Mouse (Mus musculus) activated CD4-positive, CD25-positive, alpha-beta regulatory T cell, adult 4 months (primary cell): ENCODE results near the gene Mtfp1. TPM values are rescaled to one million over a fixed set of nuclear protein-coding genes. Genes with fewer than 3 reads are reported as not detected.
"Not testable (repeated sequence)": the region's sequence is repeated elsewhere in the genome, so short reads cannot be mapped to it uniquely, and the experiment has no call there.

Experiments
- ATAC-seq: one replicate; pipeline ENCODE4 v1.8.0; 2017
- polyA plus RNA-seq, 2 experiments: library from polyadenylated mRNA; unstranded; fragments of 100-300 nt; shearing (Covaris generic); gene quantifications; one replicate each; pipeline ENCODE4 v1.2.1; 2017

Mtfp1 gene
- 1 to 10 TPM; 1.4 to 2.8 TPM for polyA plus RNA-seq

DNA sequence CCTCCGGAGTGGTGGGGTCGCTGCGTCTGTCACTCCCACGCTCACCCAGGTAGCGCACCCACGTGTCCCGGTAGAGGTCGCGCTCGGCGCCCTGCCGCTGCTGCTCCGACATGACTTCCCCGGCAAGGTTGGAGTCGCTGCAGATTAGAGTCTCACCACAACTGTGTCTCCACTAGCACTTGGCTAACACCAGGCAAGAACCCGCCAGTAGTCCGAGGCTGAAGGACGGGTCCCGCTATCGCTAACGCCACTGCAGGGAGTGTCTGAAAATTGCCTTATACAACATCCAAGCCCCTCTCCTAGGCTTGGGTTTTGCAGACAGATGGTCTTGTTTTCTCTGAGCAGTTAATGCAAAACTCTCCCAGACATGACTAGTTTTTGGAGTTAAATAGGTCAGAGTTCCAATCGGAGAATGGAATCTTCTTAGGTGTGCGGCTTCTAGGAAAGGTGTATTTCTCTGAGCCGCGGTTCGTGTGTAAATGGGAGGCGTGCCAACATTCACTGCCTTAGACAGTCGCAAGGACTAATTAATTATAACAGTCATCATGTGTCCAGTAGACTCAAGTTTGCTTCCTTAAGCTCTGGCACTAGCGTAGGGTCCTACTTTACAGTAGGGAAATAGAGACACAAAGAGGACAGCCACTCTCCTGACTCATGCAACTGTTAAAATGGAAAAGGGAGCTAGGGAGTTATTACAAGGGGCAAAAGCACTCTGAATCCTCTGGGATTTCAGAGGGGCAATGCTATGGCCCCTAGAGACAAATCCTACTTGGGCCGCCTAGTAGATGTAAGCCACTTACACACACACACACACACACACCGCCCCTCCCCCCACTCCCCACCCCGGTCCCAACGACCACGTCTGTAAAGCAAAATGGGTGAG is at the start of gene Mtfp1:
Gene Mtfp1 (minus strand): TSS at position 275 of the 883 bp plus-strand sequence.
- ATAC-seq: no peak

DNA sequence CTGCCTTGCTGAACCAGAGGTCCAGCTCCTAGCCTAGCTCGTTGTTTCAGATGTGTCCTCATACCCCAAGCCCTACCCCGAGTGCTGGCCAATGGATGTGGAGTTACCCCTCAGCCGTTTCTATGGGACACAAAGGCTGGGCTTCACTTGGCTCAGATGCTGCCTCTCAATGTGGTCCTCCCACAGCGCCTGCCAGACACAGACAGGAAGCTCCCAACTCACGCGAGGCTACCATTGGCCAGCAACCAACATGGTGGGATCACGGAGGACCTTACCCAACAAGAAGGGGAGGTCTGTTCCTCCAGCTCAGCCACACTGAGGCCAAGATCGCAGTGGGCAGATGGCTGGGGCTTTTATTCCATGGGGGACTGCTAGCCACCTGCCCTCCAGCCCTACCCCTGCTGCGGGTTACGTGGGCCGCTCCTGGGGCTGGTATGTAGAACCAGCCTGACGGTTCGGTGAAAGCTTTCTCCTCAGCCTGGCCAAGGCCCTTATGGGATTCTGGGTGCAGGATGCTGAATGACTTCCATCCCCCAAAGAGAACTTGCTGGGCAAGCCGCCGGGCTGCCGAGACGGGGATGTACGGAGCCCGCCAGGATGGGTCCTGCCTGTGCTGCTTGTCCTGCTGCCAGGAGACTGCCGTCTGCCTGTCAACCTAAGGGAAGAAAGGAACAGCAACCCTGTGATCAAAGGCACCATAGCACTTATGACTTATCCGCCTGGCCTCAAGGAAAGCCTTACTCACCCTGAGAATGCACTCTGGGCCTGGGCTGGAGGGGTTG is 48.2 kb upstream of the Mtfp1 start:
- ATAC-seq: no peak

DNA sequence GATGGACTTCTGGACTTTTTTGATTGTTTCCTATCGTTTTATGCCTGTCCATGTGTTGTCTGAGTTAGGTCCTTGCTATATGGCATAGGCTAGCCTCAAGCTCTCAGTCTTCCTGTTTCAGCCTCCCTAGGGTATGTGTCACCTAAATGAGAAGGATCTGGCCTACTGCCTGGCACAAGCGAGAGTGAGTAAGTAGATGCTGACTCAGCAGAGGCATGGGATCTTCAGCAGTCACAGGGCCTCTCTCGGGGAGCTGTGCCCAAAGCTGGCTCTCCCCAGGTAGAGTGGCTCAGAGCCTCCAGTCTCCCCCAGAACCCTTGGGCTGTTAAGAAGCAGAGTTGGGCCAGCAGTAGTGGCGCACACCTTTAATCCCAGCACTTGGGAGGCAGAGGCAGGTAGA is 47.1 kb upstream of the Mtfp1 start:
- no peak for ATAC-seq

DNA sequence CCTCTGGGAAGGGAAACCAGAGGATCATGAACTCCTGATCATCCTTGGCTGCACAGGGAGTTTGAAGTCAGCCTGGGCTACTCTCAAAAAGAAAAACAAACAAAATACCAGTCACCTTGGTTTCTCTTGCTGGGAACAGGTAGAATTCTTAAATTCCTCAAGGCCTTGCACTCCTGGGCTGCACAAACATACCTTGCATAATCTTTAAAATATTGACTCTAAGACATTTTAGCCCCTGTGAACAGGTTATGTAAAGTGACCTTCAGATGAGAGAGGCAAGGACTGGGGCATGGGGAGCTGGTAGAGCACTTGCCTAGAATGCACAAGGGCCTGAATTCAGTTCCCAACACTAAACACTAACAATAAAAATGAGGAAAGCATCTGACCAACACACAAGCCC is 46.3 kb upstream of the Mtfp1 start:
- no peak for ATAC-seq

DNA sequence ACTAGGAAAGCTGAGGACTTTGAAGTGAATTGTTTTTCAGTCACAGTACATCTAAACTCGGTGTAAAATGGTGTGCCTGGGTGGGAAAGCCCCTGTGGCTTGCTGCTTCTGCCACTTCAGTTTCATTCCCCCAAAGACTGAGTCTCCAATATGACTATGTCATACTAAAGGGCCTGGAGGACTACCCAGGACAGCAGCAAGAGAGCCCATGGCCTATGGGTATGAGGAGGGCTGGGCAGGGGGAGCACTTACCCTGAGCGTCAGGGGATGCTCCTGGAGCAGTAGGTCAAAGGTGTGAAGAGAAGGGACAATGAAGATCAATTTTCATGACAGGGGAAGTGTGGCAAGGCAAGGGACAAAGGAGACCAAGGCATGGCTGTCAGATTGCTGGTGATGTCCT is 43.7 kb upstream of the Mtfp1 start:
- no peak for ATAC-seq

DNA sequence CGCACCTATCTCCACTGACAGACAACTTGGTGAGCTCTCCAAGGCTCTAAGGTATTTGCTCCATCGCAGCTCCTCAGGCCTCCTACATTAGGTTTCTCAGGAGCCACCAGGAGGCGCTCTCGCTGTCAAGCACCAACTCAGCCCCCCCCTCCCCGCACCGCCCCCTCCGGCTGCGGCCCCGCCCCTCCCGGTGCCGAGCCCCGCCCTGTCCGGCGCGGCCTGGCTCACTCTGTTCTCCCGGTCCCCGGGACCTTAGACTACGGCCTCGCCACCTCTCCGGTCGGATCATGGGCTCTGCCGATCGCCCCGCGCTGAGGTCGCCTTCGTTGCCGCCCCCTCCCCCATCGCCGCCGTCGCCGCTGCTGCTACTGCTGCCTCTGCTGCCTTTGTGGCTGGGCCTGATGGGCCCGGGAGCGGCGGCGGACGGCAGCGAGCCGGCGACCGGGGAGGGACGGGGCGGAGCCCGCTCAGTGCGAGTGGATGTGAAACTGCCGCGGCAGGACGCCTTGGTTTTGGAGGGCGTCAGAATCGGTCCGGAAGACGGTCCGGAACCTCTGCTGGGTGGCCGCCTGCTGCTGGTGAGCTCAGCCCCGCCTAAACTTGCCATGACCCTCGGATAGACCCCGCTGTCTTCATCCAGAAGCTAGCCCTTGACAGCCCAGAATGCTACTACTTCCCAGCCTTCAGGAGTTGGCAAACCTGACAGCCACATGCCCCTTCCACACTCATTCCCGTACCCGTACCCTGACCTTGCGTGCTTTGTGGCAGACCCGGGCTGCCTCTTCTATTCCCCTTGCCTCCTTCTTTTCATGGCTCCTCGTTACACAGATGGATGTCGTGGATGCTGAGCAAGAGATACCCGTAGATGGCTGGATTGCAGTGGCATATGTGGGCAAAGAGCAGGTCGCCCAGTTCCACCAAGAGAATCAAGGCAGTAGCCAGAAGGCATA is 40.0 kb upstream of the Mtfp1 start, which contains the start of gene Rnf215:
Gene Rnf215 (plus strand): TSS at position 217 of the 950 bp plus-strand sequence.
- peak; percentile 73 for ATAC-seq

DNA sequence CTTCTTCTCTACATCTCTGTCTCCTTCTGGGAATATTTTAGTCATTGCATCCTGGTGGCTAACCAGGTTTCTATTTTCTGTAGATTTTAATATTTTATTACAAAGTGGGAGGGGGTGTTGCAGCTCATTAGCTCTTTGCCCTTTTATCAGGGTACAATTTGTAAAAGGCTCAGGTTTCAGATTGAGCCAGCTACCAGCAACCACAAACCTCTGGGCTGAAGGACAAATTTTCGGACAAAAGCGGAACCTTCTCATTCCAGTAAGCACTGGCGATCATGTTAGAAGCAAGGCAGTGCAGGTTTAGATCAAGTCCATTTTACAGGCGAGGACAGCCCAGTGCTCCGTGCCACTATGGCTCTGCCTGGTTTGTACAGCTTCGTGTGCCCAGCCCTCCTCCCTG is 39.2 kb upstream of the Mtfp1 start:
- ATAC-seq: no peak

DNA sequence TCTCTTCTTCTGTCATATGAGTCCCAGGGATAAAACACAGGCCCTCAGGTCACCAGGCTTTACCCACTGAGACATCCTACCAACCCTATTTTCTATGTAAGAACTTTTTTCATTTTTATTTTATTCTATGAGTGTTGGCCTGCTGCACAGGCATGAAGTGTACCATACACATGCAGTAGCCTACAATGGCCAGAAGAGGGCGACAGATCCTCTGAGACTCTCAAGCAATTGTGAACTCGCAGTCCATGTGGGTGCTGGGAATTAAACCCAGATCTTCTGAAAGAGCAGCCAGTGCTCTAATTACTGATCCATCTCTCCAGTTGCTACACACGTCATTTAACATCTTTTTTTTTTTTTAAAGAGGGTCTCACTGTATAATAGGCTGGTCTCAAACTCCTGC is 38.2 kb upstream of the Mtfp1 start:
- ATAC-seq: no peak

DNA sequence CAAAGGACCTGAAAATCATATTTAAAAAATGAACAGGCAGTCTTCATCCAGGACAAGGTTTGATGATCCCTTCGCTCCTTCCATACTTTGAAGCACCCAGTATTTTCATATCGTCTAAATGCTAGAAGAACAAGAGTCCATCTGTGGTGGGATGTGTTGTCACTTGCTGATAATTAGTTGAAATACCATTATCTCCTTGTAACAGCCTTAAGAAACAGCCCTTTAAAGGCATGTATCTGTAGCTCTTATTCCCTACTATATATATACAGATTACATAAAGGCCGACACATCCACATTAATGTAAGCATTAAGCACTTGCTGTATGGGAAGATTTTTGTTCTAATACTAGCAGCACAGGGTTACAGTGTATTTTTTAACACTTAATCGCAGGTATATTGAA is 33.2 kb upstream of the Mtfp1 start:
- ATAC-seq: not testable (repeated sequence)

DNA sequence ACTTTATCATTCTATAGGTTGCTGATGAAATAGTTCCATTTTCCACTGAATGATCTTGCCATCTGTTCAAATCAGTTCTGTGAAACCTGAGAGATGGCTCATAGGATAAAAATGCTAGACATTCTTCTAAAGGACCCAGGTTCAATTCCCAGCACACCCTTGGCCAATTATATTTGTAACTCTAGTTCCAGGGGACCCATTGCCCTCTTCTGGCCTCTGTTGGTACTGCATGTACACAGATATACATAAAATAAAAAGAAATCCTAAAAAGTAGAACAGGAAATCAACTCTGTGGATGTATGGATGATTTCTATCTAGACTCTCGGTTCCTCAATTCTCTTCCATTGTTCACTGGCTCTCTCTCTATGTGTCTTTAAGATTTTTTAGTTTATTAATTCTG is 31.8 kb upstream of the Mtfp1 start:
- ATAC-seq: no peak

DNA sequence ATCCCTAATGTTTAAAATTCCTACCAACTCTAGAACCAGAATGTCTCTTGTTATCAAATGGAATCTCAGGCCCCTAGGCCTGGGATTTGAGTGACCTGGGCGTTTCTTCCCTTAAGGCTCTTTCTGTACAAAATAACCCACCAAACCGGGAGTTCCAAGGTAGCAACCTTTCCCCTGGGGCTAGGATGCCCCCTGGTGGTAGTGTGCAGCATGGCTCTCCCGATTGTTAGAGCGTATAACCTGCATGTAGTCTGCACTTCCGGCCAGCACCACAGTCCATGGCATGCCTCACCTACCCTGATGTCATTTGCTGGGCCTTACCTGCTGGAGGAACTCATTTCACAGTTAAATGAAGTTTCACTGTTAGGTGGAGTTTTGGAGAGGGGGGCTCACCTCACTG is 28.7 kb upstream of the Mtfp1 start:
- no peak for ATAC-seq

DNA sequence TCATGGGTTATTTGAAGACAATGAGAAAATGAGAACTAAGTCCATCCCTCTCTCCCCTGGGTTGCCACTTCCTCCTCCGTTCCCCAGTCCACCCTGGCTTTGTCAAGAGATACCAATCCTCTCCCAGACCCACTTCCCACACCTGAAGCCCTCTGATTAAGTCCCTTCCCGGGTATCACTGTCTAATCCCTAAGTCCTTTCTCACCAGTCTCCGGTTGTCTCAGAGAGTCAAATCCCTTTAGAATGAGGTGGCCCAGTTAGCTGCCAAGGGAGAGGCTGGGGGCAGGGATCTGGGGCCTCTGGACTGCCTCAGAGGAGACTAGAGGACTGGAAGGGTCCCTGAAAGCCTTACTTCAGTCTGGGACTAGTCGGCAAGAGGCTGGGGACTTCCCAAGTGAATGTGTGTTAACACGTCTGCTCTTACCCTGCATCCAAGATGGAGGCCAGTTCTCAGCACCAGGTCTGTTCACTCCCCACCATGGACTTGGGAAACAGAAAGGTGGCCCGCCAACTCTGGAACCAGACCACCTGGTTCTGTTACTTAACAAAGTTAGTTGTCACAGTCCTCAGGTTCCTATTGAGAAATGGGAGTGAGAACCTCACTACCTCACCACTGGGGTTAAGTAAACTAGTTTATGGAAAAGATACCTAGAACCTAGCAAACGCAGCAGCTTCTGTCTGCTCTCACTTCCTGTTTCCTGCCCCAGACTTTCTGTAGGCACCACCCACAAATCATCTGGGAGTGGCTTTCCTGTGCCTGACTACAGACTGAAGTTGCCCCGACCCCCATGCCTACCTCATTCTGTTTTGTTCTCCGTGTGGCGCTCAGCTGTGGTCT is 27.7 kb upstream of the Mtfp1 start, which contains the start of gene Sec14l2:
Gene Sec14l2 (minus strand): TSS at position 674 of the 838 bp plus-strand sequence.
- peak; percentile 83 for ATAC-seq

DNA sequence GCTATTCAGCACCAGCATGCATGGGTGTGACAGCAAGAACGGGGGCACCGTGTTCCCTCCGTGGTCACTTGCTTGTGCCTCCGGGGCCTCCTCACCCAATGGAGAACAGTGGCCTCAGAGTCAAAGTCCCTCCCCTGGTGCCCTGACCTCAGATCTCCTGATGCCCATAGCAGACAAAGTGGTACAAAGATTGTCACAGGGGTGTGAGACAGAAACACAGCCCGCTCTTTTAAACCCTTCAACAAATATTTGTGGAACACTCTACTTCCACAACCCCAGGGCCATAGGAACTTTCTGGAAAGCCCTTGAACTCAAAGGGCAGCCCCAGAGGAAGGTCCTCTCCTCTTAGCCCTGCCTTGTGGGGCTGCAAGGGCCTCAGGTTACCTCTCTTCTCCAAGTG is 27.0 kb upstream of the Mtfp1 start:
- ATAC-seq: no peak

DNA sequence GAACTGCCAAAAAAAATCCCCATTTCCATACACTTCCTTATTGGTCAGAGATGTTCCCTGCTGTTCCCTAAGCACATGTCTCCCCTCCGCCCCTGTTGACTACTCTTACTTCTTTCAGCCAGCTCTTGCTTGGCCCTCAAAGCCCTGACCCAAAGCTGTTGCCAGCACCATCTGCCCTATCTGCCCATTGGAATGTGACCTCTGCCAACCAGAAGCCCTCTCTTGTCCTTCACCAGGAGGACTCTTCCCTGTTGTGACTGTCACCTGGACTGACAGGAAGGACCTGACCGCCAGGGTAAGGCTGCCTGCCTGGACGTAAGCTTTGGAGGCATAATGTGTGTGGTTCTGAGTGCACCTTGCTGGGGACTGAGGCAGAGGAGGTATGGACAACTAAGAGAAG is 26.4 kb upstream of the Mtfp1 start:
- ATAC-seq: no peak

DNA sequence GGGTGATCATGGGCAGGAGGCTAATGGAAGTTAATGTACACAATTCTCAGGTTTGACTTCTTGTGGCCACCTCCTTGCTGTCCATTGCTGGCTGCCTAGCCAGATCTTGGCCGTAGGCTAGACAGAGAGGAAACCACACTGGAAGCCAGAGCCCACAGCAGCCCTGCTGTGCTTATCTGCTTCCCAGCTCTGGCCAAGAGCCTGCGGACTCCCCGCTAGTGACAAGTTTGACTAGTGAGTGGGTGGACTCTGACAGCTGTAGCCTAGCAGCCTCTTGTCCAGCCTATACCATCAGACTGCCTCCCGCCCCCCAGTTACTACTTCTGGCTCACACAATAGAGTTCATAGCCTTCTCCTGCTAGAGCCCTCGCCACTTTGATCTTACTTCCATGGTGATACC is 24.4 kb upstream of the Mtfp1 start:
- no peak for ATAC-seq

DNA sequence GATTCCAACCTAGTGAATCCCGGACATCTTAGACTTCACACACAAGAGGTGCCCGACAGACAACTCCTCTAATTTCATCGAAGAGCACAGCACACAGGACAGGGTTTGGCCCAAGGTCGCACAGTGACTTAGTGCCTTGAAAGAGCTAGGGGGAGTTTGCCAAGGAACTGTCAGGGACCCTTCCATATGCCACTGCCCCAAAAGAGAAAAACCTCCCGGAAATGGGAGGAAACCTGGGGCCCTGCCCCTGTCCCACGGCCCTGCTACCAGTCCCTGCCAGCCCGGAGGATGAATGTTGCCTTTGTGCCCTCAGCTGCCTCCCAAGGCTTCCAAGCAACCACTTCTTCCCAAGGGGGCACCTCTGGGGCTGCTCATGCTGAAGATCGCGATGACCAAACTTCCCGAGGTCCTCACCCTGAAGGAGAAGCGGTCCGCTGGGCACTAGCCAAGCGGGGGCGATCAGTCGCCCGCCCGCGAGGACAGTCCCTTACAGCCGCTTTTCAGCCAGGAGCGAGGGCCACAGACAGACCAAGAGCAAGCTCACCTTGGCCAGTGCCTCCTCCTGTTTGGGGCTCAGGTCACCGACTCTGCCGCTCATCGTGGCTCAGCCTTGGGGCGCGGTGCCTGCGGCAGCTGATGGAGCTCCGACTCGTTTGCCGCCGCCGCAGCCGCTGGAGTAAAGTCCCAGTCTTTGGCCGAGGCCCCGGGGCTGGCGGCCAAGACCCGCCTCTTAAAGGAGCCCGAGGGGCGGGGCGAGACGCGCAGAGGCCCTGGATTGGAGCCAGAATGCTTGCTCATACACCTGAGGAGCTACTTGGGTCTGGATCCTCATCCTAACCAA is 23.1 kb upstream of the Mtfp1 start:
- ATAC-seq: peak; percentile 41

DNA sequence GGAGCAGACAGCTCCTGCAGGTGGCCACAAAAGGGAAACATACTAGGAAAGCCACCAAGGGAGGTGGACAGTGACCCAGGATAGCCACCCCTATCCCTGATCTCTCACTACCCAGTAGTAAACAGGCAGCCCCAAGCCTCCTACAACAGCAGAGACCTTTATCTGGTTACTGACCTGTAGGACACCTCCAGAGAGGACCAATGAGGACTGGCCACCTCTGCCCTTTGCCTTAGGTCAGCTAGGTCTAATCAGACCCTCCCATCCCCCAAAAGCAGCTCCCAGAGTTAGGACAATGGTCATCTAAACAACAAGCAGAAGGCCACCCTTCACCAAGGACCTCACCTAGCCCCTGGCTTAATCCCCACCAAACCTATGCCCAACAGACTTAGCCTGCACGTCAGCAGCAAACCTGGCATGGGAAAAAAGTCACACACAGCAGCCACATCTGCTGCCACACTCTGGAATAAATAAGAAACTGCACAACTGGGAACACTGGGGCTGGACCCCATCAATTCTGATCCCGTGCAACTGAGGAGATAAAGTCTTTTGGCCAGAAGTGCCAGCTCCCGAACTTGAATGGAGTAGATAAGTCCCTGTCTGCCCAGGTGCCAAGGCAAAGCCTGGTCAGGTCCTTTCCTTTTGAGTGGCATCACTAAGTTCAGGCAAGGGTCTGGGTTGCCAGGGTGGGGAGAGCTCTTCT is 22.3 kb upstream of the Mtfp1 start:
- ATAC-seq: no peak

DNA sequence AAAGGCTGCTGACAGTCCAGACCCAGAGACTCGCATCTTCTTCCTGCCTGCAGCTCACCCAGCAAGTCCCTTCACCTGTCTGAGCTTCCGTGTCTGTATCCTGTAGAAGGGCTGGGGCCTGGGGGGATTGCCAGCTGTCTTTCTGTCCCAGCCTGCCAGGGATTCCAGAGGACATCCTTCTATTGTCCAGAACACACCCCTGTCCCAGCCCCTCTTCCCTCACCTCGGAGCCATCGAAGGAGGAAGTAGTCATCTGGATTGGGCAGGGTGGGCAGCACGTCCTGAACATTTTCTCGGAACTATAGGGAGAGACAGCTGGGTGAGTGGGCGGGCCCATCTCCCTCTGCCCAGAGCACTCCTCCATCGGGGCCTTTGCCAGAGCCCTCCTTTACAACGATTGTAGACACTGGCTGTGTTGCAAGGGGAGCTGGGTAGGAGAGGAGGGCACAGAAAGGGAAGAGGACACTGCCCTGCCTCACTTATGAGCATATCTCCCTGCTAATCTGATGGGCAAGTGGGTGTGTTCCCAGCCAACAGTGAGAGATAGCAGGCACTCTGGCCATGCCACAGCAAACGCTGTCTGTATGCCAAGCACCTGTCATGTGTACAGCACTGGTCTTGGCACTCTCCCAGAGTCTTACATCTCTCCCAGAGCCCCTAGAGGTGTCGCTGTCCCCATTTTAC is 21.4 kb upstream of the Mtfp1 start:
- no peak for ATAC-seq

DNA sequence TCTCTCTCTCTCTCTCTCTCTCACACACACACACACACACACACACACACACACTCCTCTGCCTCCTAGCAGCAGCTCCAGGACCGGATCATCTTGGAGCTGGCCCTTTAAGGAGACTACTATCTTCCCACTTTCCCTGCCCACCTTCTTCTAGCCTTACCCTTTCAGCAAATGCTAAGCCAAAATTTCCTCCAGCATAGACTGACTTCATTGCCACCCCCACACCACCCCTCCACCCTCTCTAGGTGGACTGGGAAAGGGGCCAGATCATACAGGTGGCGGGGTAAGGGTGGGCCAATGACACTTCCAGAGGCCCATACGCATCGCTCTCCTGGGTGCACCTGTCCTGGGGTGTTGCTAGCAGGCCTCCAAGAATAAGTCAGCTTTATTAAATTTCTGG is 20.2 kb upstream of the Mtfp1 start:
- no peak for ATAC-seq
